Mouse (Mus musculus) limb, embryonic 14.5 days (tissue): ENCODE results near the gene Sema3b. TPM values are rescaled to one million over a fixed set of nuclear protein-coding genes. Genes with fewer than 3 reads are reported as not detected.

Source experiments
- ATAC-seq: fragments of 200-750 bp; cut with Nextera tagmentation; 2 replicates; pipeline ENCODE4 v1.8.0; 2017; ENCODE audit warnings: low read depth, moderate number of reproducible peaks, moderate TSS enrichment; ENCODE audit not compliant: low FRiP score
- DNase-seq: peaks from one replicate; pipeline ENCODE4 v3.0.0-alpha.2; 2015; ENCODE audit warnings: low spot score
- H3K27ac ChIP-seq: fragments of 300-500 bp; sonication (generic); replicated peaks from 2 replicates; pipeline ENCODE4 v1.5.1; 2014; ENCODE audit warnings: low read depth, mild to moderate bottlenecking, low read length, moderate library complexity, mixed read lengths
- H3K27me3 ChIP-seq: fragments of 300-500 bp; sonication (generic); 2 replicates; pipeline ENCODE4 v1.6.1; 2014; ENCODE audit warnings: low read length, mixed read lengths; ENCODE audit not compliant: control insufficient read depth, insufficient read depth
- H3K36me3 ChIP-seq: fragments of 300-500 bp; sonication (generic); 2 replicates; pipeline ENCODE4 v1.6.1; 2014; ENCODE audit warnings: mild to moderate bottlenecking, low read length, moderate library complexity, mixed read lengths; ENCODE audit not compliant: control insufficient read depth, insufficient read depth
- H3K4me1 ChIP-seq: fragments of 300-500 bp; sonication (generic); 2 replicates; pipeline ENCODE4 v1.6.1; 2014; ENCODE audit warnings: antibody characterized with exemption, low read length, mixed read lengths; ENCODE audit not compliant: control insufficient read depth, insufficient read depth
- H3K4me2 ChIP-seq: fragments of 300-500 bp; sonication (generic); replicated peaks from 2 replicates; pipeline ENCODE4 v1.6.1; 2014; ENCODE audit warnings: low read depth, mild to moderate bottlenecking, low read length, moderate library complexity; ENCODE audit not compliant: severe bottlenecking
- H3K4me3 ChIP-seq: fragments of 300-500 bp; sonication (generic); replicated peaks from 2 replicates; pipeline ENCODE4 v1.5.1; 2014; ENCODE audit warnings: low read length
- H3K9ac ChIP-seq: fragments of 300-500 bp; sonication (generic); 2 replicates; pipeline ENCODE4 v1.6.1; 2014; ENCODE audit warnings: mild to moderate bottlenecking, low read depth, low read length, moderate library complexity; ENCODE audit not compliant: severe bottlenecking
- H3K9me3 ChIP-seq: fragments of 300-500 bp; sonication (generic); 2 replicates; pipeline ENCODE4 v1.6.1; 2016; ENCODE audit warnings: low read length; ENCODE audit not compliant: control insufficient read depth
- POLR2A ChIP-seq: fragments of 200-500 bp; IDR thresholded peaks from 2 replicates; pipeline ENCODE4 v1.8.0; 2012; ENCODE audit warnings: inconsistent platforms, mild to moderate bottlenecking, moderate library complexity, borderline replicate concordance; ENCODE audit not compliant: insufficient read depth, insufficient read length; ENCODE audit errors: extremely low read depth
- WGBS: fragments of 180-500 bp; shearing (Covaris S2); extraction: QIAGEN DNeasy Blood & Tissue Kit; methylation state at CpG from one replicate; pipeline ENCODE4 v1.1.7; 2014; 5-methylcytosine and 5-hydroxymethylcytosine counted together
- polyA plus RNA-seq, 2 experiments: library from polyadenylated mRNA; depleted of rRNA in 1 of 2; stranded (reverse) in 1 of 2; unstranded in 1 of 2; fragments of >200 nt; fragmentation: Nextera tagmentation in 1 of 2; extraction: Ambion mirVana in 1 of 2; gene quantifications; 2 replicates each; pipeline versions ENCODE4 v1.2.1 to v1.2.3; 2012 to 2014

Sema3b gene
- polyA plus RNA-seq, 2 experiments: 11.2 to 23.7 TPM

GRCm38 (mm10) chr9:107629901-107630425, 20.9 kb upstream of the Sema3b start:
- no peaks in the 10 kb centered on the region for H3K27me3 ChIP-seq
- DNase-seq (no peak), ATAC-seq (no peak)
- peaks cover 19% of the 10 kb centered on the region for H3K36me3 ChIP-seq
- H3K9me3 ChIP-seq: no peaks in the 10 kb centered on the region
- TF ChIP-seq POLR2A: no peak
- H3K4me2 ChIP-seq: peak overlapping the region; percentile 35
- H3K27ac ChIP-seq: peak overlapping the region; percentile 74
- WGBS: 18% methylated on average over 12 of the region's 14 CpGs
- H3K4me3 ChIP-seq: peak overlapping the region; percentile 15
- H3K9ac ChIP-seq: peak overlapping the region; percentile 36
- peaks cover 62% of the 10 kb centered on the region for H3K4me1 ChIP-seq

- DNase-seq: no peak
- no peak overlapping the region for H3K4me3 ChIP-seq
- peaks cover 22% of the 10 kb centered on the region for H3K36me3 ChIP-seq
- peaks cover 62% of the 10 kb centered on the region for H3K4me1 ChIP-seq
- 24% methylated on average over 4 of the region's 4 CpGs for WGBS
- no peak overlapping the region for H3K9ac ChIP-seq
- ATAC-seq: no peak
- H3K4me2 ChIP-seq: no peak overlapping the region
- no peaks in the 10 kb centered on the region for H3K27me3 ChIP-seq
- no peak overlapping the region for H3K27ac ChIP-seq
- TF ChIP-seq POLR2A: no peak
- H3K9me3 ChIP-seq: no peaks in the 10 kb centered on the region
These were observed 20.3 kb upstream of the Sema3b start for GRCm38 (mm10) chr9:107629411-107629730.

GRCm38 (mm10) chr9:107628721-107629410, 19.8 kb upstream of the Sema3b start:
- H3K27ac ChIP-seq: 0 out of 2 replicates have a peak overlapping the region, but pooled peaks have one; percentile 89
- H3K4me3 ChIP-seq: no peak overlapping the region
- peaks cover 22% of the 10 kb centered on the region for H3K36me3 ChIP-seq
- TF ChIP-seq POLR2A: no peak
- no peak overlapping the region for H3K9ac ChIP-seq
- DNase-seq (no peak), ATAC-seq (no peak)
- no peaks in the 10 kb centered on the region for H3K27me3 ChIP-seq
- H3K4me2 ChIP-seq: peak overlapping the region; percentile 15; the same call in 1 of the 2 replicates
- H3K4me1 ChIP-seq: peaks cover 62% of the 10 kb centered on the region
- H3K9me3 ChIP-seq: no peaks in the 10 kb centered on the region
- 54% methylated on average over 15 of the region's 15 CpGs for WGBS

GRCm38 (mm10) chr9:107627387-107628255, 18.6 kb upstream of the Sema3b start:
- H3K27me3 ChIP-seq: no peaks in the 10 kb centered on the region
- no peak for TF ChIP-seq POLR2A
- peak overlapping the region; percentile 58 for H3K9ac ChIP-seq
- peak overlapping the region; percentile 89 for H3K27ac ChIP-seq
- no peak overlapping the region for H3K4me3 ChIP-seq
- no peaks in the 10 kb centered on the region for H3K9me3 ChIP-seq
- H3K4me1 ChIP-seq: peaks cover 58% of the 10 kb centered on the region
- no peak for DNase-seq
- 37% methylated on average over 20 of the region's 20 CpGs for WGBS
- ATAC-seq: no peak
- peak overlapping the region; percentile 29 for H3K4me2 ChIP-seq
- H3K36me3 ChIP-seq: peaks cover 33% of the 10 kb centered on the region

GRCm38 (mm10) chr9:107626844-107627277, 17.8 kb upstream of the Sema3b start:
- DNase-seq (peak; percentile 91), ATAC-seq (peak; percentile 82)
- Histone ChIP-seq H3K9ac (peak overlapping the region; percentile 58), H3K4me2 (peak overlapping the region; percentile 29), H3K27me3 (no peaks in the 10 kb centered on the region), H3K27ac (peak overlapping the region; percentile 89), H3K36me3 (peaks cover 40% of the 10 kb centered on the region), H3K4me1 (peaks cover 53% of the 10 kb centered on the region), H3K9me3 (no peaks in the 10 kb centered on the region), H3K4me3 (peak overlapping the region; percentile 13)
- no peak for TF ChIP-seq POLR2A
- 11% methylated on average over 2 of the region's 2 CpGs for WGBS
